Mouse (Mus musculus) heart, embryonic 14.5 days (tissue): ENCODE measurements around the gene Pank2. TPM values are rescaled to one million over a fixed set of nuclear protein-coding genes. Genes with fewer than 3 reads are reported as not detected.
A peak's percentile ranks its signal among the peaks of the same experiment; 100 is the strongest.

Source experiments
- ATAC-seq: fragments of 200-750 bp; cut with Nextera tagmentation; 2 replicates; pipeline ENCODE4 v1.8.0; 2017; ENCODE audit warnings: low read depth, moderate TSS enrichment; ENCODE audit not compliant: insufficient number of reproducible peaks, insufficient read depth, low FRiP score
- H3K27ac ChIP-seq, 2 experiments: fragments of 200-500 bp in 1 of 2; fragments of 300-500 bp in 1 of 2; sonication (generic) in 1 of 2; replicated peaks in 1 of 2; 2 replicates each; pipeline ENCODE4 v1.5.1; 2012 to 2014; ENCODE audit warnings: low read depth in 2 of 2, low read length in 2 of 2, control low read depth in 1 of 2, mild to moderate bottlenecking in 1 of 2, mixed read lengths in 1 of 2; ENCODE audit not compliant: control insufficient read depth in 1 of 2, insufficient read depth in 1 of 2
- H3K27me3 ChIP-seq: fragments of 300-500 bp; sonication (generic); 2 replicates; pipeline ENCODE4 v1.6.1; 2014; ENCODE audit warnings: mild to moderate bottlenecking, low read length, control low read depth; ENCODE audit not compliant: control insufficient read depth, insufficient read depth
- H3K36me3 ChIP-seq: fragments of 300-500 bp; sonication (generic); 2 replicates; pipeline ENCODE4 v1.6.1; 2014; ENCODE audit warnings: mild to moderate bottlenecking, control low read depth, low read length, mixed read lengths; ENCODE audit not compliant: control insufficient read depth, insufficient read depth
- H3K4me1 ChIP-seq, 2 experiments: fragments of 200-500 bp in 1 of 2; fragments of 300-500 bp in 1 of 2; sonication (generic) in 1 of 2; 2 replicates each; pipeline ENCODE4 v1.6.1; 2012 to 2014; ENCODE audit warnings: low read length in 2 of 2, control low read depth in 1 of 2, mixed read lengths in 1 of 2; ENCODE audit not compliant: control insufficient read depth in 2 of 2, insufficient read depth in 2 of 2
- H3K4me2 ChIP-seq: fragments of 300-500 bp; sonication (generic); 2 replicates; pipeline ENCODE4 v1.6.1; 2014; ENCODE audit warnings: mild to moderate bottlenecking, low read length
- H3K4me3 ChIP-seq, 2 experiments: fragments of 200-500 bp in 1 of 2; fragments of 300-500 bp in 1 of 2; sonication (generic) in 1 of 2; 2 replicates each; pipeline ENCODE4 v1.5.1; 2012 to 2014; ENCODE audit warnings: low read length in 2 of 2, mild to moderate bottlenecking in 2 of 2, control low read depth in 1 of 2, low read depth in 1 of 2, moderate library complexity in 1 of 2; ENCODE audit not compliant: control insufficient read depth in 1 of 2, insufficient read depth in 1 of 2
- H3K9ac ChIP-seq: fragments of 300-500 bp; sonication (generic); 2 replicates; pipeline ENCODE4 v1.6.1; 2014; ENCODE audit warnings: mild to moderate bottlenecking, low read length
- H3K9me3 ChIP-seq: fragments of 300-500 bp; sonication (generic); 2 replicates; pipeline ENCODE4 v1.6.1; 2016; ENCODE audit warnings: low read length, control low read depth; ENCODE audit not compliant: control insufficient read depth
- WGBS: fragments of 180-500 bp; shearing (Covaris S2); extraction: QIAGEN DNeasy Blood & Tissue Kit; methylation state at CpG from one replicate; pipeline ENCODE4 v1.1.7; 2014; 5-methylcytosine and 5-hydroxymethylcytosine counted together
- polyA plus RNA-seq: library from polyadenylated mRNA; unstranded; fragments of >200 nt; fragmentation: Nextera tagmentation; extraction: Ambion mirVana; gene quantifications from 2 replicates; pipeline ENCODE4 v1.2.1, GENCODE M21; 2014

Pank2 gene
- polyA plus RNA-seq, 1 experiment from 2014 or later = 32.9 TPM

DNA sequence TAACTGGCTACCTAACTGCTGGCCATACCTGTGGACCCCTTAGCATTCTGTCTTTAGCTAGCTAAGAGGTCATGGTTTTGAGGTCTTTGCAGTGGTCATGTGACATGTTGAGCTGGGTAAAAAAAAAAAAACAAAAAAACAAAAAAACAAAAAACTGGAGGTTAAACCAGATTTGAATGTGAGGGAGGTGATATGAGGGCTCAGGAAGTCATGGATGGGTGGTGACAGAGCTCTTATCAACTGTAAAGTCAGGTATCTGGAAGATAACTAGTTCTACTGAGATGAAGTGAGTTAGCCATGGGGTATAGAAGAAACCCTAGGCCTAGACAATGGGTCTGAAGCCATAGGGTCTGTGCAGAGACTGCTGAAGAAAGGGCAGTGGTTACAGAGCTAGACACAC, 20.1 kb upstream of the Pank2 start:
- H3K27me3 ChIP-seq = no peaks in the 10 kb centered on the region
- H3K4me3 ChIP-seq = no peak overlapping the region
- peaks cover 91% of the 10 kb centered on the region for H3K36me3 ChIP-seq
- no peak for ATAC-seq
- H3K4me1 ChIP-seq = no peaks in the 10 kb centered on the region
- no peak overlapping the region for H3K27ac ChIP-seq
- H3K9me3 ChIP-seq = no peaks in the 10 kb centered on the region
- H3K9ac ChIP-seq = no peak overlapping the region
- H3K4me2 ChIP-seq = no peak overlapping the region

DNA sequence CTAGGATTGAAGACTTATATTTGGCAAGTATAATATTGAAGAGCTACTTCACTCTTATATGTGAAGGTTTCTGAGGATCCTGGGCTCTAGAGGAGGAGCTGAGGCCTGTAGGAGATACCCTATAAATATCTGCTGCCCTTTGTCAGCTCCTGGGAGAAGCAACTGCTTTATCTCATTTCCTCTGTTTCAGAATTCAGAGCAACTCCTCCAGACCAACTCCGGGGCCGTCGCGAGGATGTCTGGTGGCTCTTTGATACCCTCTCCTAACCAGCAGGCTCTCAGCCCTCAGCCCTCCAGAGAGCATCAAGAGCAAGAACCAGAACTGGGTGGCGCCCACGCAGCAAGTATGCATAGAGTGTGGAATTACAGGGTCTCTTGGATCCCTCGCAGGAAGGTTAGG, 19.4 kb upstream of the Pank2 start:
- ATAC-seq = no peak
- Histone ChIP-seq H3K4me1 (no peaks in the 10 kb centered on the region), H3K4me3 (no peak overlapping the region), H3K9ac (no peak overlapping the region), H3K27ac (no peak overlapping the region), H3K27me3 (no peaks in the 10 kb centered on the region), H3K4me2 (no peak overlapping the region), H3K36me3 (peaks cover 91% of the 10 kb centered on the region), H3K9me3 (no peaks in the 10 kb centered on the region)
- WGBS = 52% methylated on average over 7 of the region's 7 CpGs

DNA sequence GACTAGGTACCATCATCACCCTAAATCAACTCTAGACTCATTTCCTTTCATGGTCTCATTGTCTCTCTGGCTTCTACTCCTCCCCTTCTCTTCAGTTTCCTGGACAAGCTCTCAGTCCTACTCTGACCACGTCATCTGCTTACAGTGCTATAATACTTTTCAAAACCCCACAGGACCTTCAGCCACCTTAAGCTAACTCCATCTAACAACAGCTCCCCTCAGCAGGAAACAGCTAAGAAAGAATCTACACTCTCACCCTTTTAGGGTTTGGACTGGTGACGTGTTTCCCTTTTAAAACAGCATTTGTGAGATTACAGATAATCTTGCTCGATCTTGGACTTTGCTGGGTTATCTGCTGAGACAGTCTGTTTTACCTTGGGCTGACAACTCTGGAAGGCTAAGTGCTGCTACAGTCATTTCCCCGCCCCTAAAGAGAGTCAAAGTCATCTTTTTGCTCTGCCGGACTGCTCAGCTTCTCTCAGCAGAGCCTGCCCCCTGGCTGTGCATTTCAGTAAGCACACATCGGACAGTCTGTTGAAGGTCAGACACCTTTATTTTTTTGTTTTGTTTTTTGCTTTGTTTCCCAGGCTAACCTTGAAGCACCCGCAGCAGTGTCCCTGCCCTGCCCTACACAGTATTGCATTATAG, 8.5 kb upstream of the Pank2 start:
- Histone ChIP-seq H3K9ac (peak overlapping the region; percentile 50), H3K9me3 (no peaks in the 10 kb centered on the region), H3K36me3 (peaks cover 3% of the 10 kb centered on the region; the same call in 1 of the 2 replicates), H3K27ac (peak overlapping the region; percentile 60 to 78), H3K4me1 (peaks cover 5 to 12% of the 10 kb centered on the region in 2 experiments; a peak in 3 of 4 replicates), H3K27me3 (no peaks in the 10 kb centered on the region), H3K4me3 (no peak overlapping the region), H3K4me2 (peak overlapping the region; percentile 35)
- 12% methylated on average over 7 of the region's 7 CpGs for WGBS
- peak; percentile 67 for ATAC-seq

DNA sequence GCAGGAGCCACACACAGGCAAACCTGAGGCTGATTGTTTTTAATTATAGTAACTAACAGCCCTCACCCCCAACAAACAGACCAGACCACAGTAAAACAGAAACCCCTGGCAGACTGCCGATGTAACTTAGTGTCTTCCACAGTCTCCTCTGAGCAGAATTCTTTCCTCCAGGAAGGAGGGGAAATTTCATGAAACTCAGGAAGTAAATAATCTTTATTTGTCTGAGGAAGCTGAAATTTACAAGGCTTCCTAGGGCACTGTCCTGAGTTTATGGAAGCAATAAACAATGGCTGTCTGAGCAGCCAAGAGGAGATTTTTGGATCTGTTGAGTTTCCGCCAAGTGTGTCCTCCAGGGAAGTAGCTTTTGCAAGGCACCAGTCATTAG, 8.0 kb upstream of the Pank2 start:
- H3K9me3 ChIP-seq = no peaks in the 10 kb centered on the region
- H3K4me3 ChIP-seq = no peak overlapping the region
- WGBS = 36% methylated on average over 2 of the region's 2 CpGs
- H3K27me3 ChIP-seq = no peaks in the 10 kb centered on the region
- peak; percentile 19; the same call in 1 of the 2 replicates for ATAC-seq
- H3K4me2 ChIP-seq = peak overlapping the region; percentile 35
- H3K36me3 ChIP-seq = no peaks in the 10 kb centered on the region
- peaks cover 5 to 12% of the 10 kb centered on the region in 2 experiments; a peak in 3 of 4 replicates for H3K4me1 ChIP-seq
- H3K9ac ChIP-seq = peak overlapping the region; percentile 50
- H3K27ac ChIP-seq = peak overlapping the region; percentile 60 to 78

DNA sequence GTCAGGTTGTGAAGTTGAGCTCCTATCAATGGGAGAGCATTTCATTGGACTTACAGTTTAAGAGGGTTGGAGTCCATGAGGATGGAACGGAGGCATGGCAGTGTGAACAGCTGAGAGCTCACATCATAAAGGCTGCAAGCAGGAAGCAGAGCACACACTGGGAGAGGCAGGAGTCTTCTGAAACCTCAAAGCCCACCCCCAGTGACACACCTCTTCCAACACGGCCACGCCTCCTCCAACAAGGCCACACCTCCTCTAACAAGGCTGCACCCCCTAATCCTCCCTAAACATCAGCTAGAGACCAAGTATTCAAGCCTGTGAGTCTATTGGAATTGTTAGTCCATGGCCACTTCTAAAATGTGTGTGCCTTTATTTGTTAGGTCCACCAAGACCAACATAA, 6.6 kb upstream of the Pank2 start:
- no peak for ATAC-seq
- Histone ChIP-seq H3K27me3 (no peaks in the 10 kb centered on the region), H3K27ac (no peak overlapping the region), H3K4me3 (no peak overlapping the region), H3K9ac (no peak overlapping the region), H3K36me3 (no peaks in the 10 kb centered on the region), H3K4me2 (no peak overlapping the region), H3K9me3 (no peaks in the 10 kb centered on the region), H3K4me1 (peaks cover 9 to 21% of the 10 kb centered on the region in 2 experiments)
- WGBS = 57% methylated on average over 3 of the region's 3 CpGs

DNA sequence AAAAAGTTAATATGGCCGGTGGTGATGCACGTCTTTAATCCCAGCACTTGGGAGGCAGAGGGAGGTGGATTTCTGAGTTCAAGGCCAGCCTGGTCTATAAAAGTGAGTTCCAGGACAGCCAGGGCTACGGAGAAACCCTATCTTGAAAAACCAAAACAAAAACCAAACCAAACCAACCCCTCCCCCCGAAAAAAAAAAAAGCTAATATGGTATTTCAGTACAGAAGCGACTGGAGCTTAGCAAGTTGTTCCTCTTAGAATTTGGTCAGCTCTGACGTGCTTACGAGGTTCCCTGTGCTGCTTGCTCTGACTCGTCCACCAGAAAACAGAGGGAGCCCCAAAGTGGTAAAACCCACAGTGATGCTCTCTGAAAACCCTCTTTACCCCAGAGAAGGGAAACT, 3.6 kb upstream of the Pank2 start:
- Histone ChIP-seq H3K4me2 (no peak overlapping the region), H3K27ac (no peak overlapping the region), H3K36me3 (no peaks in the 10 kb centered on the region), H3K9me3 (no peaks in the 10 kb centered on the region), H3K4me3 (no peak overlapping the region), H3K4me1 (peaks cover 15 to 30% of the 10 kb centered on the region in 2 experiments), H3K9ac (no peak overlapping the region), H3K27me3 (no peaks in the 10 kb centered on the region)
- ATAC-seq = no peak
- WGBS = 86% methylated on average over 8 of the region's 8 CpGs

DNA sequence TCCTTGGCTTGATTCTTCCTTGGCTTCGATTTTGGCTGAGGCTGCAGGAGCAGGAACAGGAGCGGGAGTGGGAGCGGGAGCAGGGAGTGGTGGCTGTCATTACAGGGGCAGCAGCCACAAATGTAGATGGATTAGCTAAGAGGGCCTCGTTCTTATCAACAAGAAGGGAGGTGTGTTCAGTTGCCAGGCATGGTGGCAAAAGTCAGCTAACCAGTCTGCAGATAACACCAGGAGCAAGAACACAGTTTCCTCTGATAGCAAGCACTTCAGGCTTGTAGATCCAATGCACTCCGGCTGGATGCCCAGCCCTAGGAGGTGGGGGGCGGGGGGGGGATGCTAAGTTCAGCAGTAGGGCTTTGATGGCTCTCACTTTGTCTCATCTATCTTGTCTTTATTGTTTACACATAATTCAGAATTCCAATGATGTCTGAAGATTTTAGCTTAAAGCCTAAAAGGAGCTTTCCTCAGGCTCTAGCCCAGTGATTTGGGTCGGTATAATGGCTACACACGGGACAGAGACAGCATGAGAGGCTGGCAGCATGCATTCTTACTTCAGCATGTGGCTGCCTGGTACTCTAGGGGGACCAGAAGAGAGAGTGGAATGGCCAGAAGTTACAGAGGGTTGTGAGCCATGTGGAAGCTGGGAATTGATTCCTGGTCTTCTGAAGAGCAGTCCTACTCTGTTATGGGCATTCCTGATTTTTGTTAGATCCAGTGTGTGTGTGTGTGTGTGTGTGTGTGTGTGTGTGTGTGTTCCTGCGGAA, 1.6 kb upstream of the Pank2 start:
- Histone ChIP-seq H3K4me3 (no peak overlapping the region), H3K4me2 (peak overlapping the region; percentile 17; the same call in 1 of the 2 replicates), H3K4me1 (peaks cover 14 to 35% of the 10 kb centered on the region in 2 experiments), H3K9me3 (no peaks in the 10 kb centered on the region), H3K27me3 (no peaks in the 10 kb centered on the region), H3K36me3 (peaks cover 4% of the 10 kb centered on the region; the same call in 1 of the 2 replicates), H3K9ac (no peak overlapping the region), H3K27ac (no peak overlapping the region; a peak in 1 of 4 replicates)
- ATAC-seq = no peak
- 19% methylated on average over 9 of the region's 9 CpGs for WGBS
